Mouse (Mus musculus) cerebellum, adult 11-12 months (tissue): ENCODE measurements at regions not wholly inside any gene's neighbourhood (a gene's known extent, or its start where the extent isn't known, plus 50 kb on each side); places are given as distances from the start of the nearest gene placed in this dataset.

Source experiments
- DNase-seq: peaks from one replicate; pipeline ENCODE4 v3.0.0; 2022

DNA sequence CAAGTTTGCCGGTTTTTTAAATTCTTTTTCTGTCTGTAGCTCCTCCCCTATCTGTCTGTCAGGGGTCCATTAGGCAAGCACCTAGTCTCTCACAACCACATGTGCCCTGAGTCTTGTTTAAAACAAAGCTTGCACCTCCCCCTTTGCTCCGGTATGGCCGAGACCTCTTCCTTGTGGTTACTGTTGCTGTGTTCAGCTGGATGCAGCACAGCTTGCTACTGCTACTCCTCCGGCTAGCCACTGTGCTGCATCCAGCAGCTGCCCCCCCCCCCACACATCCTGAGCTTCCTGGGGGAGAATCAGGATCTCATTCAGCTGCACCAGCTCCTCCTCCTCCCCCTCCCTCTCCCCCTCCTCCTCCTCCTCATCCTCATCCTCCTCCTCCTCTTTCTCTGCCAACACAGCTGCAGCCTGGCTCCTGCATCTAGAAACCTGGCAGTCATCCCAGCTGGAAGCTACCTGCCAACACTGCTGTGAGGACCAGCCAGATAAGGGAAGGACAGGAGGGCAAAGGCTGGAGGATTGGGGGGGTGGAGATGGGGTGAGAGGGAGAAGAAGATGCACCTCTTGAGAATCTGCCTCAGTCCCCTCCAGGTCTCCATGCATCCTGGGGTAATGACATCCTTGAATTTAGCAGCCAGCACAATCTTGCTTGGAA is 114.8 kb upstream of the Tmem260 start:
- DNase-seq, result peak; percentile 22

DNA sequence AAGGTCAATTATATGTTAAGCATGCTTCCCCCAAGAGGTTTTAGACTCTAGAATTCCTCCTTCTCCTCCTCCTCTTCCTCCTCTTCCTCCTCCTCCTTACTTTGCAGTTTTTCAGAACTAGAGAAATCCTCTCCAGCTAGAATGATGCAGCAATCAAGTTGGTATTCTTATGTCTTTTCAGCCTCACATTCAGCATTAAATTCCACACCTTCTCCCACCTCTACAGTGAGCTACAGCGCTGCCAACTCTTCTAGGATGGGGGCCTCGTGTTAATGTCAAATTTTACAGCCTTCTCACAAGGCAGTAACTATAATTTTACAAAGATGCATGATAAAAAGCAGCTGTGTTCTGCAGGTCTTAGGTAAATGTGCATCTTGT is 114.3 kb upstream of the Tmem260 start:
- no peak for DNase-seq

DNA sequence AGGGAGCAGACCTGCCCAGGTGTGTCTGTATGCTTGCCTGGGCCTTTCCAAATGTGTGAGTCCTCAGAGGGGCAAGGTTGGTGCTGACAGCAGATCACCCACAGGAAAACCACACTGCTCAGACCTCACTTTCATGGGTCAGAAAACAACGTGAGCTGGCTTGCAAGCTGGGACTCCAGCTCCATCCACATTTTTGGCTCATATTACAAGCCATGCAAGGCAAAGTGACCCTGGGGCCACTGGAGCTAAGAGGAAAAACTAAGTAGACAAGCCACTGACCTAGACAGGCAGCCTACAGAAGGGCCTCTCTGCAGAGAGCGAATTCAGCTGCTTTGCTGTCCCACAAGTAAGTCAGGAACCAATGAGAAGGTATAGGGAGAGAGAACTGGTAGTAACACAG is 113.7 kb upstream of the Tmem260 start:
- DNase-seq, result no peak

DNA sequence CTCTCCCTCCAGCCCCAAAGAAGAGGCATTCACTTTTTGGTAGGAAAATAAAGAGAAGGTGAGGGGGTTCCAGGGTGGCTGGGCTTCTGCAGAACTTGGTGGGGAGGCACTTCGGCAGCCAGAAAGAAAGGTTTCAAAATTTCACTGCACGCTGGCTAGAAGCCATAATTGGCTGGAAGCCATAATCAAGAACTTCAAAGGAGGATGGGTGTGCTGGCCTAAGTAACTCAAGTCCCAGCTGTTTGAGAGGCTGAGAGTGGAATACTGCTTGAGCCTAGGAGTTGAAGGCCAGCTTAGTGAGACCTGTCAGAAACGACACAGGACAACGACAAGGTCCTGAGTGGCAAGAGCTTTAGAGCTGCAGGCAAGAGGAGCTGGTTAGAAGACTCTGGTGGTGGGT is 113.3 kb upstream of the Tmem260 start:
- DNase-seq, result no peak

DNA sequence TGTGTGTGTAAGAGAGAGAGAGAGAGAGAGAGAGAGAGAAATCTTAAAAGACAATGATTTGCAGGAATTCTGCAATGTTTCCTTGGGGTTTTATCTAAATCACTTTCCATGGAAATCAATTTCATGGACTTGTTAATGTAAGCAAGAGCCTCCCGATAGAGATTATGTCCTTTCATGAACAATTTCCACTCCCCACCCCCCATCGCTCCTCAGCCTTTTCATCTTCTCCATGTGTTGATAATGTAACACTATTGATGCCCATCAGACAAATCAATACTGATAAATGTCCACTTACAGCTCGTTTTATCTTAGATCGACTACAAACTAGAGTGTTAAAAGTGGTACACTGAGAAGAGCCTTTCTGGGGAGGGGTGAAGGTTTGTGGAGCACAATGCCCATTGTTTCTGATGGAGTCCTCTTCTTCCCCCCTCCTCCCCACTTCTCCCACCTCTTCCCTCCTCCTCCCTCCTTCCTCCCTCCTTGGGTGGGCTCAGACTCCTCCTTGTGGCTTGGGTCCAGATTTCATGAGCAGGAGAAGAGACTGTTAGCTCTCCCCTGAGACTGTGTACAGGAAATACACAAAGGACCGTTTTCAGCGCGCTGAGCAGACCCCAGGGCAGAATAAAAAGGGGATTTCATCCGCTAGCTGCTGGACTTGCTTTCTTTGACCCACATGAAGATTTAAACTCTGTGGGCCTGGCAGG is 111.7 kb upstream of the Tmem260 start:
- no peak for DNase-seq

DNA sequence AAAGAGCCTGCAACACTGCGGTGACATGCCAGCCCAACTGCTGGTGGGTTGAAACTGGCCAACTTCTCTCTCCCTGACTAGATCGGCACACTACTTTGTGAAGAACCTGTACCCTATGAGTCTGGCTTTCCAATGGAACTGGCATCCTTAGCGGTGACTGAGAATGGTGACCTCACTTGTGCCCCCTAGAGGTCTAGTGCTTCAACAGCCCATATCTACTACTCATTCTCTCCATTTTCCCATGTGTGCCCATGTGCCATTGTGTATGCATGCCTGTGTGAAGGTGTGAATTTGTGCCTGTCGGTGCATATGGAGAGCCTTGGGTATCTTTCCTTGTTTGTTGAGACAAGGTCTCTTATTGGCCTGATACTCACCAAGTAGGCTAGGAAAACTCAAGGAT is 106.5 kb upstream of the Tmem260 start:
- no peak for DNase-seq

DNA sequence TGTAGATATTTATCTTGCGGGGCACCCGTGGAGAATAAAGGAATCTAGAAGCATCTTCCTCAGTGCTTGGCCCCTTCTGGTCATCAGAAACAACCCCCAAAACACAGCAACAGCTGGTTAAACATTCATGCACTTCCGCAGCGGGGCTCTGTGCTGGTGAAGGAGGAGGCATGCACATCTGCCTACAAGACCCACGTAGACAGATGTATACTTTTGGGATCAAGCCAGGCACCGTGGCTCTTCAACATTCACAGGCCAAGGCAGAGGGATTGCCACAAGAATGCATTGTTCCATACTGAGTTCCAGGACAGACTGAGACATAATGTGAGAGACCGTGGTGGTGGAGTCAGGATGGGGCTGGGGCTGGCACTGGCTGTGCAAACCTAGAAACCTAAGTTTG is 103.0 kb upstream of the Tmem260 start:
- no peak for DNase-seq

DNA sequence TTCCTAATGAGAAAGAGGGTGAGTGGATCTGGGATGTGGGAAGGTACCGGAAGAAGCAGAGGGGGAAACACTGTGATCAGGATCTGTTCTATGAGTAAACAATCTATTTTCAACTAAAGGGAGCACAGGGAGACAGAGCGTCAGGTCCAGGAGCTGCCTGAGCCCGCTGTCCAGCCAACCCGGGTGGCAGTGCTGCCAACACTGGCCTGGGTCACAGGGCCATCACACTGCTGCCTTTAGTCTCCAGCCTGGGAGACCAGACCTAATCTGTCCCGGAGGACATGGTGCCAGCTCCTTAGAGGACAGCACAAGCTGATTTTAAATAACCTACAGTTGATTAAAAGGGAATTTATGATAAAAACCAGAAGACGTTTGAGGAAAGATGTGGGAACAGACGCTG is 100.0 kb upstream of the Tmem260 start:
- DNase-seq, result no peak

DNA sequence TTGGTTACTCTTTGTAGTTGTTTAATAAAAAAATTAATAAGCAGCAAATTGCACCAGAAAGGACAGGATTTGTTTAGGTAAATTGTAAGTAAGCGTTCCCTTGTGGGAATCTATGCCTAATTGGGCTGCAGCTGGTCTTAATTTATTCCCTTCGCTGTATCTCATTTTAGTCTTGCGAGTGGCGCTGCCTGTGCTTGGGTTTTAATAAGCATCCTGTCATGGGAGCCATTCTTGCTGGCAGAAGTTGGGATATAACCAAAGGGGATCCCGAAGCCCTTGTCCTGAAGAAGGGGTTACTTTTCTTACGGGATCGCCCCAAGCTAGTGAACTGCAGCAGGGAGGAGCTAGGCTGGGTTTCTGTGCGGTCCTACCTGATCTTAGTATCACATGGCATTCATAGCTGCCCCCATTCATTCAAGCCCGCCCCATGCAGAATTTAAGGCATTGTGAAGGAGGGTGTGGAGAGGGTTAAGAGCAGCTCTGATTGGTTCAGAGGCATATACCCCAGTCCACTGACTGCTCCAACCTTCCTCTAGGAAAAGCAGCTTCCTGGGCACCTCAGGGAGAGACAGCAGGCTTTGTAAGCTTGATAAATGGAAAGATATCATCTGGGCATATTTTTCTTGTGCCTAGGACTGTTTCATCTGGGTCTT is 96.4 kb upstream of the Tmem260 start:
- no peak for DNase-seq

DNA sequence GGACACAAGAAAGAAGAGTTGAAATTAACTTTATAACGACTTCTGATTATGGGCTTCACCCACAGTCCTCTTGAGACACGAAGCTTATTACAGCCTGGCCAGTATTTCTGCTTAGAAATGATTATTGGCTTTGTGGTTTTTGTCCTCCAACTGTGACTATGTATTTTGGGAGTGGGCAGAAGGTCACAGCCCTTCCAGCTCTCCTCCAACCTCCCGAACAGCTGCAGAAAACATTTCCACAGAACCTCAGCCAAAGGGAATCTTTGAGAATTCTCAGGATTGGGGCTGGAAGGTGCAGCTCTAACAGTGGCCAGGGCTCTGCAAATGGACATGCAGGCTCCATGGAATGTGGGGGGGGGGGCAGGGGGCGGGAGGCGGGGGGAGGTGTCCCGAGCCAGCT is 94.3 kb upstream of the Tmem260 start:
- no peak for DNase-seq

DNA sequence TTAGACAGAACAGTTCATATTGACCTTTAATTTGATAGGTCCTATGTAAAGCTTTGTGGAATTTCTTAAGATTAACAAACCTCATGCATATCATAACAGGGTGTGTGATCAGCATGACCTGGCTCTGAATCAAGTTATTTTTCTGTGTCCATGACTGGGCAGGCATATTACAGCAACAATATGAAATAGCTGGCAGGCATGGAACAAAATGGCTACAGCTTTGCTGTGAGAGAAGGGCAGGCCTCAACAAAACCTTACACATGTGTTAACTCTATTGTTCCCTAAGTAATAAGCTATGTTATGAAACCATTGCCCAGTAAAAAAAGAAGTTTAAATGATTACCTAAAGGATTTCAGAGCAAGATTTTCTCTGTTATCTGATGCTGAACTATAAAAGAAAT is 93.1 kb upstream of the Tmem260 start:
- DNase-seq, result no peak

DNA sequence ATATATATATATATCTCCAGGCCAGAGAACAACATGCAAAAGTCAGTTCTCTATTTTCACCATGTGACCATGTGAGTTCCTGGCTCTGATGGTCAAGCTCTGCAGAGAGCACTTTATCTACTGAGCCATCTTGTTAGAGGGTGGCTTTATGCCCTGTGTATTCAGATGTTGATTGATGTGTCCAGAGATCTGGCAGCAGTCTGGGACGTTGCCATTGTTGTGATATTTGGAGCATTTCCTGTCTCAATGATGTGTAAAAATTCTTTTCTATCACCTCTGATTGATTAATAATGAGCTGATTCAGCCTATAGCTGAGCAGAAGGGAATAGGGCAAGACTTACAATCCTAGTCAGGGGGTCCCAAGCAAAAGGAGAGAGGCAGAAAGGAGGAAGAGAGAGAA is 91.7 kb upstream of the Tmem260 start:
- DNase-seq, result no peak

DNA sequence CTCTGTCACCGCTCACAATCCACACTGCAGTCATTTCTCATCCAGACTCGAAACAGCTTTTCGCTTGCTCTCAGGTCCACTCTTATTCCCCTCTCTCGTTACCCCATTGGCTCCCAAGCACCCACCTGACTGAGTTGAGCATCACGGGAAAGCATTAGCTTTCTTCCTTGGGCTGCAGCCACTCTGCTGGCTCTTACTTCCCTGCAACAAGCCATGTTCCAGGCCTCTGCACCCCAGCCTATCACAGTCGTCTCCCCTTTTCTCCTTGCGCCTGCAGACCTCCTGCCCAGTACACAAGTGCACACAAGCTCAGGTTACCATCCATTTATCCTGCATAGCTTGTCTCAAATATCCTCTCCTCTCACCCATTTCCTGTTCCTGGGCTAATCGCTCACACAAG is 88.5 kb upstream of the Tmem260 start:
- no peak for DNase-seq

DNA sequence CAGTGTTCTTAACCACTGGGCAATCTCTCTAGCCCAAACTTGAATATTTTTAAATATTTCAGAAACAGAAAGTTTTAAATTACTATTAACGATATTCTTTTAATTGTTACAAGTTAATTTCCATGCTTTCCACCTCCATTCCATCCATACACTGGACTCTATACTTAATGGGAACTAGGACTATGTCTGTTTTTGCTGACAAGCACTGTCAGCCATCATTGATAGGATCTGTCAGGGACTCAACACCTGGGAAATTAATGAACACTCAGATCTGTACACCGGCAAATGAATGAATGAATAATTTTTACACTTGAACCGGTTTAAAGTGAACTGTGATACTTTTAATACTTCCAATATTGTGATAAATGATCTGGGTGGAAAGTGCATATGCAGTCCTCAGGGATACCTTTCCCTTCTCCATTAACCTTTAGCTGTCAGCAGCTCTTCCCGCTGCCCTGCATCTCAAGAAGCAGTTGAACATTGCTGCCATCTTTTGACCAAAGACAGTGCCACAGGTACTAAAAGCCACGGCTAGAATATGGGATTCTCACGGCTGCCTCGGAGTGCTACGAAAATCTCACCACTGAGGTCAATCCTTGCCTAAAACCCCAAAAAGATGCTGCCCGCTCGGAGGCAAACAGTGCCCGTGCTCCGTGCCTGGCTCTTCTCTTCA is 87.3 kb upstream of the Tmem260 start:
- DNase-seq, result peak; percentile 28

DNA sequence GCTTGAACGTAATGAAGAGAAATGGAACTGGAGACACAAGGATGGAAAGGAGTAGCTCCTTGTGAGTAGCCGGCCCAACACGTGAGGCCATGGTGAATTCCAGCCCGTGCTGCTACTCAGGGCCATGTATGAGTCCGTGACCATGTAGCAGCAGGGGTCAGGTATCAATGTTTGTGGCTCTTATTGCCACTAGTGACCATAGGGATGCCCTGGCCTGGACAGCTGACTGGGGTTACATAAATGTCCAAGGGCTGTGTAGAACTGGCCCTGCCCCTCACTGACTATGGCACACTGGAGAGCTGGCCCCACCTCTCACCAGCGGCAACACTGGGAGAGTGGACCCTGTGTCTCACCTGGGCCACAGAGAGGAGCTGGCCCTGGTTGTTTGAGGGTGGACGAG is 84.1 kb upstream of the Tmem260 start:
- no peak for DNase-seq

DNA sequence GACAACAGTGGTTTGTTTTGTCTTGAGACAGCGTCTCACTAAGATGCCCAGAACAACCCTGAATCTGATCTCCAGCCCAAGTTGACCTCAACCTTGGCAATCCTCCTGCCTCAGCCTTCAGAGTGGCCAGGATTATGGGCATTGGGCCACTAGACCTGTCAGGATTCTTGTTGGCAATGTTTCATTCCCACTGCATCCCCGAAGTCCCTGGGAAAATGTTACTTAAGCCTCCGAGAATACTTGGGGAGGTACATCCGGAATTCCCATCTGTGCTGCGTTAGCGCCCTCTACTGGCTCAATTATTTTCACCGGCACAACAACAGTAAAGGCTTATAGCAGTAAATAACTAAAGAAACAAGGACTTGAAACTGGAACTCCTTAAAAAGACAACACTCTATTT is 78.9 kb upstream of the Tmem260 start:
- peak; percentile 42 for DNase-seq

DNA sequence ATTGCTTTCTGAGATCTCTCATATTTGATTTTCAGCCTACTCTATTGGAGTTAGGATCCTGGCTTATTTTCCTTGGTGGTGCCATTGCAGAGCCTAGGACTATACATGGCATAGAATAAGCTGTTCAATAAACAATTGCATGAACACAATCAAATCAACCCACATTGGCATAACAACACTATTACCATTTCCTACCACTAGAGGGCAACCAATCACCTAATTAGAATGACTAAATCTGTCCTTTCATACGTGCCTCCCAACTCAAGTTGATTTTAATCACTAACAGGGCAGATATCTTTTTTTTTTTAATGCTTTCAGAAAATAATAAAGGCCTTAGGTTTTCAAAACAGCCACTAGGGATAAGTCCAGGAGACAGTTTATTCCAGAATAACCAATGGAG is 75.6 kb upstream of the Tmem260 start:
- no peak for DNase-seq

DNA sequence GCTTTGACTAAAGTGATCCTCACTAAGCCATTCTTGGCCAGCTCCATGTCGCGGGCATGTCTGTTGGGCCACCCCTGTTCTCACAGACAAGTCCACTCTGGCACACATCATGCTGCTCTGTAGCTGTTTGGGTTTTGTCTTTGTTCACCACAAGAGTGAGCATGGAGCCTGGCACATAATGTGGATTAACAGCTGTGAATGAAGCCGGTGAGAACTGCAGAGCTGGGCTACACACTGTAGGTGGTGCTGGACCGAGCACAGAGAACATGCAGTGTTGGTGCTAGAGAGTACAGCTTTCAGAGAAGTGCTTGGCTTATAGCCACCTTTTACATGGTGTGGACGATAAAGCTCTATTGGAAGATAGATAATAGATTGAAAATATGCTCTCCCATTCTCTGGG is 74.2 kb upstream of the Tmem260 start:
- DNase-seq, result no peak

DNA sequence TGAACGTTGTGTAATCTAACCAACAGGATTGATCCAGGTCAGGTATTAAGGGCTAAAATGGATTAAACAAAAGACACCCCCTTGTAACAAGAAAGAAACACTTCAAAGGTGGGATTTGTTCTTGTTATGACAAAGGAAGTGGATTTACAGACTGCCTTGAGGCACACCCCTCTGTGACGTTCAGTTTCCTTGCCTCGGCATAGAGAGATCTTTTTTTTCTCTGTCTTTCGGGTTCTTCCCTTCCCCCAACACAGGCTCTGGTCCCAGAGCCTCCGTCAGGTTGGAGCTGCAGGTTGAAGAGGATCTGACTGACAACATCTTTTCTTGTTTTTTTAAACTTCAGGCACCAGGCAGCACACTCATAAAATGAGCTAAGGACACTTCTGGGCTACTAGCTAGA is 69.8 kb upstream of the Tmem260 start:
- DNase-seq, result no peak
